Mouse (Mus musculus): ENCODE measurements at regions not wholly inside any gene's neighbourhood (a gene's known extent, or its start where the extent isn't known, plus 50 kb on each side); places are given as distances from the start of the nearest gene placed in this dataset.

- no peak for DNase-seq (ENCODE audit: extremely low spot score, low read depth, low spot score)
These were observed 163.6 kb upstream of the Sema3d start for GRCm38 (mm10) chr5:12219424-12220107.

- DNase-seq (ENCODE audit: extremely low spot score, low read depth, low spot score) = no peak
These were observed 160.6 kb upstream of the Sema3d start for GRCm38 (mm10) chr5:12222622-12223021.

GRCm38 (mm10) chr5:12233377-12234096 is 149.6 kb upstream of the Sema3d start:
- DNase-seq (ENCODE audit: extremely low spot score, low read depth, low spot score) = no peak

GRCm38 (mm10) chr5:12243179-12243805 is 139.9 kb upstream of the Sema3d start:
- no peak for DNase-seq (ENCODE audit: extremely low spot score, low read depth, low spot score)

GRCm38 (mm10) chr5:12293685-12294084 is 89.5 kb upstream of the Sema3d start:
- DNase-seq (ENCODE audit: extremely low spot score, low read depth, low spot score) = no peak

GRCm38 (mm10) chr5:12297331-12297730 is 85.9 kb upstream of the Sema3d start:
- DNase-seq (ENCODE audit: extremely low spot score, low read depth, low spot score) = no peak

GRCm38 (mm10) chr5:12301833-12302808 is 81.1 kb upstream of the Sema3d start:
- DNase-seq (ENCODE audit: extremely low spot score, low read depth, low spot score) = no peak

GRCm38 (mm10) chr5:12309408-12309807 is 73.8 kb upstream of the Sema3d start:
- no peak for DNase-seq (ENCODE audit: extremely low spot score, low read depth, low spot score)

GRCm38 (mm10) chr5:12332648-12333305 is 50.4 kb upstream of the Sema3d start:
- no peak for DNase-seq (ENCODE audit: extremely low spot score, low read depth, low spot score)

Data from hindlimb bud, embryonic 11.5 days (tissue).